Mouse (Mus musculus): Measurements from ENCODE around the gene Prrt3.

Prrt3 gene

DNA sequence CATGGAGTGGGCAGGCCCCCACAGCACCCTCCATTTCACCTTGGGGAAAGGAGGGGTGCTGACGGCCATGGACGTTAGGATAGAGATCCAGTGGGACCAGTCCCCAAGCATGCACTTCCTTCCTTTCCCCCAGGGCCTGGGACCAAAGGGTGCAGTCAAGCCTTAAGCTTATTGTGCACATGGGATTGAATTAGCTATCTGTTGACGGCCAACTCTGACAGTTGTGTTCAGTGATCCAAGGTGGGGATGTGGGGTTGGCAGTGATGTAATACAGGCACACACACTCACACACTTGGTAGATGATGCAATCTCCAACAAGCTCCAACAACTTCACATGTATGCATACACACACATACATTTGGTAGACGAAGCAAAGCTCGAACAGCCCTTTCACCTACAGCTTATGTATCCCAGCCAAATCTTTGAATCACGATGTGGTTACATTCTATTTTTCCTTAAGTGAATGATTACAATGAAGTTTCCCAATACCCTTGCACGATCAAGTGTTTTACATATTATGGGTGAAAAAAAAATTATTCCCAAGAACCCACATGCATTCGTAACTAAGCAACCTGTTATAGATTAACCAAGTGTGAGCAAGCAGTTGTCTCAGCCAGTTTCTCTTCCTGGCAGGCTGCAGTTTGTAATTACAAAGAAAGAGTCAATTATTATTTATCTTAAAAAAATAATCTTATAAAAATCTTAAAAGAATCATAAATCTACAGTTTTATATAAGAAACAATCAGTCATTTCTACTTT, 57.3 kb downstream of the Prrt3 start:
- DNase-seq (ENCODE audit: low read depth) = no peak
